Mouse (Mus musculus) testis, adult 2 months (tissue): ENCODE data around the gene Mrpl48. TPM values are rescaled to one million over a fixed set of nuclear protein-coding genes. Genes with fewer than 3 reads are reported as not detected.

ENCODE experiments used
- H3K27ac ChIP-seq: fragments of 200-500 bp; 2 replicates; pipeline ENCODE4 v1.5.1; 2012; ENCODE audit warnings: low read depth, low read length; ENCODE audit not compliant: control insufficient read depth, insufficient read depth
- H3K27me3 ChIP-seq: fragments of 200-500 bp; 2 replicates; pipeline ENCODE4 v1.6.1; 2012; ENCODE audit warnings: mild to moderate bottlenecking, low read length, moderate library complexity; ENCODE audit not compliant: control insufficient read depth, insufficient read depth
- H3K36me3 ChIP-seq: fragments of 200-500 bp; 2 replicates; pipeline ENCODE4 v1.6.1; 2012; ENCODE audit warnings: mild to moderate bottlenecking, low read length; ENCODE audit not compliant: control insufficient read depth, insufficient read depth
- H3K4me1 ChIP-seq: fragments of 200-500 bp; 2 replicates; pipeline ENCODE4 v1.6.1; 2012; ENCODE audit warnings: low read length; ENCODE audit not compliant: control insufficient read depth, insufficient read depth
- H3K4me3 ChIP-seq: fragments of 200-500 bp; 2 replicates; pipeline ENCODE4 v1.5.1; 2012; ENCODE audit warnings: low read depth, mild to moderate bottlenecking, low read length, moderate library complexity, mixed read lengths; ENCODE audit not compliant: control insufficient read depth
- CTCF ChIP-seq: fragments of 200-500 bp; IDR thresholded peaks from 2 replicates; pipeline ENCODE4 v1.5.1; 2012; ENCODE audit warnings: low read depth, mild to moderate bottlenecking, inconsistent platforms, low read length, moderate library complexity; ENCODE audit not compliant: control insufficient read depth, insufficient read depth, insufficient replicate concordance
- POLR2A ChIP-seq: fragments of 200-500 bp; IDR thresholded peaks from 2 replicates; pipeline ENCODE4 v1.6.1; 2012; ENCODE audit warnings: low read depth, mild to moderate bottlenecking, inconsistent platforms, low read length, moderate library complexity; ENCODE audit not compliant: control insufficient read depth
- polyA plus RNA-seq: library from polyadenylated mRNA; depleted of rRNA; stranded (reverse); fragments of >200 nt; gene quantifications from 2 replicates; pipeline ENCODE4 v1.2.3, GENCODE M21; 2012

The Mrpl48 gene
- polyA plus RNA-seq, 1 experiment = 19.2 TPM

DNA sequence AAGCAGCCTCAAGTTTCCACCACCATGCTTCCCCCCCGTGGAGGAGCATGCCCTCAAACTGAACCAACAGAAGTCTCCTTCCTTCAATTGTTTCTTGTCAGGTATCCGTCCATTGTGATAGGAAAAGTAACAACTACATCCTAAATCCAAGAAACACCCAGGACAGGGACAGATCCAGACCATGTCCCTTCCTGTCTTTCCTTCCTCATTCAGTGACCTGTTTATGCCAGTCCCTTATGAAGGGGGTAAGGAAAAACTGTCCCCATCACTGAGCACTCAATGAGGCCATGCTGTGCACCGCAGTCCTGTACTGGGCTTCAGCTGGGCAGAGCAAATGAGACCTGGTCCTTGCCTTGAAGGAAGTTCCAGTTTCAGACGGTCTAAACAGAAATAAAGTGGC is 41.0 kb upstream of the Mrpl48 start:
- Histone ChIP-seq H3K36me3 (no peaks in the 10 kb centered on the region), H3K27ac (no peak overlapping the region), H3K4me3 (no peak overlapping the region), H3K27me3 (no peaks in the 10 kb centered on the region), H3K4me1 (no peaks in the 10 kb centered on the region; the same call in 1 of the 2 replicates)
- TF ChIP-seq CTCF (no peak), POLR2A (no peak)

GRCm38 (mm10) chr7:100645147-100645546 is 37.0 kb upstream of the Mrpl48 start:
- Histone ChIP-seq H3K4me3 (no peak overlapping the region), H3K27me3 (no peaks in the 10 kb centered on the region), H3K4me1 (no peaks in the 10 kb centered on the region), H3K27ac (no peak overlapping the region), H3K36me3 (no peaks in the 10 kb centered on the region)
- no peak for TF ChIP-seq POLR2A
- no peak; the same call in 1 of the 2 replicates for TF ChIP-seq CTCF

GRCm38 (mm10) chr7:100642413-100642812 is 34.3 kb upstream of the Mrpl48 start:
- no peak overlapping the region for H3K27ac ChIP-seq
- H3K36me3 ChIP-seq = no peaks in the 10 kb centered on the region
- H3K27me3 ChIP-seq = no peaks in the 10 kb centered on the region
- no peak overlapping the region for H3K4me3 ChIP-seq
- H3K4me1 ChIP-seq = no peaks in the 10 kb centered on the region
- no peak for TF ChIP-seq CTCF

DNA sequence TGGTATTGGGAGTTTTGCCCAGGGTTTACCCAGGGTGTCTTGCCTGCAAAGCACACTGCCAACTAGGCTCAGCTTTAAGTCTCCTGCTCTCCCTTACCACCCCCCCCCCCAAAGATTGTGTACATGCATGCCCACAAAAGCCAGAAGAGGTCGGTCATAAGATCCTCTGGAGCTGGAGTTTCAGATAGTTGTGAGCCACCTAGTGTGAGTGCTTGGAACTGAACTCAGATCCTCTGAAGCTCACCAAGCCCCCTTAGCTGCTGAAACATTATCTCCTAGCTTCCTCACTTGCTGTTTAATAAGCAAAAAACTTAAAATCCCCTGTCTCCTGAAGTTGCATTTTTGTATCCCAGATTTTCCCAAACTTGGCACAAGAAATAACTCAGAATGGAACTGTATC is 29.6 kb upstream of the Mrpl48 start:
- Histone ChIP-seq H3K36me3 (no peaks in the 10 kb centered on the region), H3K27ac (no peak overlapping the region), H3K27me3 (no peaks in the 10 kb centered on the region), H3K4me1 (no peaks in the 10 kb centered on the region), H3K4me3 (no peak overlapping the region)
- TF ChIP-seq POLR2A = no peak
- TF ChIP-seq CTCF = no peak

DNA sequence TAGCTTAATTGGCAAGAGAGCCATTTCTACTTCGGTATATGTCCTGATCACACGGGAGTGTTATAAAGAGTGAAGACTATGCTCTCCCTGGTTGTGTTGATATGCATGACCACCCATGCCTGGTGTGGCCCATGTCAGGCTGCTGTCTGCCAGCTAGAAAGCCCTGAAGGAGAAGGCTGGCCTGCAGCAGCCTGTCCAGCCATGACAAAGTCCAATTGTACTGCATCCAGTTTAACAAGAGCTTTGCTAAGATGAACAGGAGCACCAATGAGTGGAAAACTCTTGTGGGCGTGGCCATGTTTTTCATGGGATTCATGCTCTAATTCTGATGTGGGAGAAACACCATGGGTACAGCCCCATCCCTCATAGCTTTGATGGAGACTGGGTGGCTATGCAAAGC is 16.4 kb upstream of the Mrpl48 start:
- no peak for TF ChIP-seq POLR2A
- TF ChIP-seq CTCF = no peak
- Histone ChIP-seq H3K27ac (no peak overlapping the region), H3K27me3 (no peaks in the 10 kb centered on the region), H3K36me3 (no peaks in the 10 kb centered on the region), H3K4me3 (no peak overlapping the region), H3K4me1 (no peaks in the 10 kb centered on the region)

GRCm38 (mm10) chr7:100622277-100622676 is 14.2 kb upstream of the Mrpl48 start:
- H3K4me3 ChIP-seq = no peak overlapping the region
- no peaks in the 10 kb centered on the region for H3K27me3 ChIP-seq
- no peaks in the 10 kb centered on the region for H3K4me1 ChIP-seq
- H3K27ac ChIP-seq = no peak overlapping the region
- H3K36me3 ChIP-seq = no peaks in the 10 kb centered on the region
- no peak for TF ChIP-seq CTCF
- no peak for TF ChIP-seq POLR2A

GRCm38 (mm10) chr7:100616121-100616857 is 8.2 kb upstream of the Mrpl48 start:
- Histone ChIP-seq H3K27ac (no peak overlapping the region), H3K27me3 (no peaks in the 10 kb centered on the region), H3K36me3 (no peaks in the 10 kb centered on the region), H3K4me3 (no peak overlapping the region), H3K4me1 (no peaks in the 10 kb centered on the region)
- TF ChIP-seq CTCF (no peak), POLR2A (no peak)
